Comparison of ENCODE assay signal across 13 mouse cellular contexts in genomic region chr2:58595350-58595749, GRCm38 (mm10). TPM values are rescaled to one million over a fixed set of nuclear protein-coding genes. Genes with fewer than 3 reads are reported as not detected.
DNase-seq lines count a peak whose midpoint lies in the region; ATAC-seq and TF ChIP-seq lines count a peak whose summit lies in the region.
"Had no signal": no experiment of that assay in that cellular context is flagged by ENCODE, and none has a peak within 500 bp of the region (broad histone marks: within the 10 kb centered on the region; RNA-seq: fewer than 3 reads in every experiment).

No protein-coding gene starts in this region.

- no peak for TF ChIP-seq EP300 in heart, postnatal 0 days (IDR thresholded peaks at IDR 0.05; ENCODE audit: low read depth)

- TF ChIP-seq POLR2A in olfactory bulb, adult 2 months (IDR thresholded peaks at IDR 0.05; ENCODE audit: insufficient read depth, low read depth, low read length) = no peak

- H3K27me3 ChIP-seq in liver, embryonic 11.5 days (replicated peaks; ENCODE audit: control insufficient read depth, insufficient read depth, low read length) = no peaks in the 10 kb centered on the region
- no peaks in the 10 kb centered on the region for H3K27me3 ChIP-seq in heart, postnatal 0 days (ENCODE audit: control insufficient read depth, insufficient read depth, low read length)

- no peak overlapping the region for H3K4me3 ChIP-seq in liver, embryonic 11.5 days (ENCODE audit: low read depth, low read length)
- no peak overlapping the region for H3K4me3 ChIP-seq in heart, postnatal 0 days (ENCODE audit: low read depth, low read length)
- no peak overlapping the region for H3K4me3 ChIP-seq in olfactory bulb, adult 2 months (ENCODE audit: insufficient read depth, low read depth, low read length)

- H3K4me2 ChIP-seq in liver, embryonic 11.5 days = no peak overlapping the region
- H3K4me2 ChIP-seq in heart, postnatal 0 days (ENCODE audit: low read depth, low read length) = no peak overlapping the region

- ATAC-seq in liver, embryonic 11.5 days (replicated peaks; ENCODE audit: low FRiP score) = no peak
- ATAC-seq in heart, postnatal 0 days (ENCODE audit: insufficient read depth, low read depth) = no peak

- peak overlapping the region; percentile 19; the same call in 1 of the 2 replicates for H3K27ac ChIP-seq in liver, embryonic 11.5 days (ENCODE audit: low read depth, low read length)
- peak overlapping the region; percentile 62 for H3K27ac ChIP-seq in heart, postnatal 0 days (ENCODE audit: low read depth)
- H3K27ac ChIP-seq in olfactory bulb, adult 2 months (ENCODE audit: insufficient read depth, low read depth, low read length) = peak overlapping the region; percentile 56

- peak; percentile 13 to 19 for DNase-seq in heart, adult 18-20 months
- DNase-seq in heart, postnatal 36 days = no peak
- DNase-seq in liver, embryonic 11.5 days (ENCODE audit: low spot score) = no peak
- no peak for DNase-seq in liver
- DNase-seq in heart, postnatal 0 days (ENCODE audit: low spot score) = no peak
- DNase-seq in gastrocnemius, postnatal 14 days = no peak
- no peak for DNase-seq in left cerebral cortex, adult 18-20 months (ENCODE audit: low spot score in 2 of 2)
- DNase-seq: B cell, adult 2 months; cerebellum, postnatal 25 days; gastrocnemius, postnatal 36 days; kidney, adult 9 months had no signal

- 53% methylated on average over 9 of the region's 9 CpGs for WGBS in liver, embryonic 11.5 days
- 59% methylated on average over 9 of the region's 9 CpGs for WGBS in heart, postnatal 0 days
- WGBS in olfactory bulb, adult 2 months = 31% methylated on average over 9 of the region's 9 CpGs

- H3K9ac ChIP-seq in liver, embryonic 11.5 days (ENCODE audit: low read depth, low read length) = no peak overlapping the region
- no peak overlapping the region for H3K9ac ChIP-seq in heart, postnatal 0 days (replicated peaks; ENCODE audit: low read depth, low read length)

- no peaks in the 10 kb centered on the region for H3K9me3 ChIP-seq in liver, embryonic 11.5 days (ENCODE audit: control insufficient read depth, low read length)
- H3K9me3 ChIP-seq in heart, postnatal 0 days (replicated peaks; ENCODE audit: control insufficient read depth, low read length) = no peaks in the 10 kb centered on the region

- TF ChIP-seq CTCF in heart, postnatal 0 days (IDR thresholded peaks at IDR 0.05; ENCODE audit: low read depth) = no peak
- TF ChIP-seq CTCF in olfactory bulb, adult 2 months (IDR thresholded peaks at IDR 0.05; ENCODE audit: insufficient read depth, low read depth, low read length) = no peak

- intact Hi-C loops in heart, postnatal 36 days (cut with DNase I) = no loop called here
- intact Hi-C loops in gastrocnemius, postnatal 14 days (cut with DNase I; ENCODE audit: low total_unique reads) = no loop called here

- no peaks in the 10 kb centered on the region for H3K4me1 ChIP-seq in liver, embryonic 11.5 days (replicated peaks; ENCODE audit: control insufficient read depth, insufficient read depth, low read length)
- H3K4me1 ChIP-seq in heart, postnatal 0 days (ENCODE audit: control insufficient read depth, insufficient read depth) = peaks cover 10% of the 10 kb centered on the region
- peaks cover 15% of the 10 kb centered on the region for H3K4me1 ChIP-seq in olfactory bulb, adult 2 months (ENCODE audit: control insufficient read depth, insufficient read depth, low read length)

- H3K36me3 ChIP-seq in liver, embryonic 11.5 days (ENCODE audit: control insufficient read depth, insufficient read depth, low read length) = no peaks in the 10 kb centered on the region
- H3K36me3 ChIP-seq in heart, postnatal 0 days (replicated peaks; ENCODE audit: control insufficient read depth, insufficient read depth, low read length) = no peaks in the 10 kb centered on the region

RNA-seq across cellular contexts. Expression of gene Upp2, which starts 28.3 kb away (rescaled TPM):
- 1 to 10 TPM; 3.4 to 4.2 TPM for total RNA-seq in heart, adult 18-20 months (2021)
- total RNA-seq in heart, postnatal 36 days (2021) = 1 to 10 TPM; 2.7 to 5.0 TPM
- polyA plus RNA-seq in liver, embryonic 11.5 days (2014; fragmentation: Nextera tagmentation; extraction: Ambion mirVana) = 4.8 and 5.4 TPM in 2 replicates
- total RNA-seq in heart, postnatal 0 days (2014; rRNA removed; ENCODE audit: low replicate concordance) = 0.92 and 1.2 TPM in 2 replicates
- 4.3 and 6.4 TPM in 2 replicates for polyA plus RNA-seq in heart, postnatal 0 days (2015; fragmentation: Nextera tagmentation; extraction: Ambion mirVana)
- polyA plus RNA-seq in olfactory bulb, adult 2 months (2012; ENCODE audit: insufficient read depth, insufficient read length, low replicate concordance, missing spikeins) = not detected in 2 replicates
- 1 to 10 TPM in 1 of 2 experiments, under 1 TPM in 1; 0.86 to 1.3 TPM for total RNA-seq in gastrocnemius, postnatal 14 days (2021)
- 10 to 100 TPM; 32.6 to 35.2 TPM for total RNA-seq in left cerebral cortex, adult 18-20 months (2021)
- total RNA-seq: MEL had no signal

RNA-seq across cellular contexts. Expression of gene Acvr1, which starts 28.4 kb away (rescaled TPM):
- 10 to 100 TPM; 13.5 to 14.0 TPM for total RNA-seq in heart, adult 18-20 months (2021)
- total RNA-seq in heart, postnatal 36 days (2021) = 10 to 100 TPM; 16.0 to 16.8 TPM
- polyA plus RNA-seq in liver, embryonic 11.5 days (2014; fragmentation: Nextera tagmentation; extraction: Ambion mirVana) = 6.2 and 6.3 TPM in 2 replicates
- 13.5 and 20.9 TPM in 2 replicates for total RNA-seq in heart, postnatal 0 days (2014; rRNA removed; ENCODE audit: low replicate concordance)
- 5.0 and 5.9 TPM in 2 replicates for polyA plus RNA-seq in heart, postnatal 0 days (2015; fragmentation: Nextera tagmentation; extraction: Ambion mirVana)
- polyA plus RNA-seq in olfactory bulb, adult 2 months (2012; ENCODE audit: insufficient read depth, insufficient read length, low replicate concordance, missing spikeins) = not detected in 2 replicates
- 10 to 100 TPM; 10.4 to 18.4 TPM for total RNA-seq in gastrocnemius, postnatal 14 days (2021)
- total RNA-seq in left cerebral cortex, adult 18-20 months (2021) = 10 to 100 TPM; 32.2 to 32.8 TPM
- total RNA-seq: MEL had no signal

Comparison
In these comparisons a context has a peak if more than half of its experiments do, and no peak if none do; other contexts are left out.
1. DNase-seq: peak in heart, adult 18-20 months (2 of 2); none in heart, postnatal 36 days (0 of 2), liver, embryonic 11.5 days (single experiment), liver (single experiment), heart, postnatal 0 days (single experiment), gastrocnemius, postnatal 14 days (single experiment) and left cerebral cortex, adult 18-20 months (0 of 2).
2. RNA of gene Upp2, which starts 28.3 kb away (total RNA-seq): 32.6 to 35.2 TPM in left cerebral cortex, adult 18-20 months; 2.7 to 5.0 TPM in heart, postnatal 36 days, 3.4 to 4.2 TPM in heart, adult 18-20 months, 0.86 to 1.3 TPM in gastrocnemius, postnatal 14 days and 0.92 to 1.2 TPM in heart, postnatal 0 days; every median in the first group is over 4 times any median in the second.
3. Peak in every context shown above with its lines, with median percentiles within 50 percentile points of each other: H3K27ac ChIP-seq.